ENCODE assay signal across 8 mouse cellular contexts in the genomic region with DNA sequence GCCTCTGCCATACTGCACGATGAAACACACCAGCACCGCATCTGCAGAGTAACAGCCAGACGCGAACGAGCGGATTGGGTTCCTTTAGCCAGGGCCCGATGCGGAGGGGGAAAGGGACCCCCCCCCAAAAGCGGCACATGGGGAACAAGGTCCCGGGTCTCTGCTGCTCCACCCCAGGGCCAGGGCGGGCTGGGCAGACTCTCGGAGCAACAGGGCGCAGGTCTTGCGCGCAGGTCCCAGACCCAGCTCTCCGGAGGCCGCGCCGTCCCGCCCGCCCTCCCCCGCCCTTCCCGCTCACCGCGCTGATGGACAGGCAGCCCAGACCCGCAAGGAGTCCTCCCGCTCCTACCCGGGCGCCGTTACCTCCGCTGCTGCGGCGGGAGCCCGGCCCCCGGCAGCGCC. TPM values are rescaled to one million over a fixed set of nuclear protein-coding genes. Genes with fewer than 3 reads are reported as not detected.
DNase-seq lines count a peak whose midpoint lies in the region; ATAC-seq and TF ChIP-seq lines count a peak whose summit lies in the region.

No protein-coding gene starts in this region.

- H3K9me3 ChIP-seq in heart, embryonic 14.5 days (ENCODE audit: control insufficient read depth, low read length) = no peaks in the 10 kb centered on the region
- H3K9me3 ChIP-seq in midbrain, postnatal 0 days (ENCODE audit: low read length) = no peaks in the 10 kb centered on the region

- under 1% methylated on average over 26 of the region's 36 CpGs for WGBS in heart, embryonic 14.5 days
- WGBS in midbrain, postnatal 0 days = 1% methylated on average over 21 of the region's 36 CpGs

- intact Hi-C loops in heart, postnatal 36 days (cut with DNase I) = loop anchor here (5.0 kb wide), 1 partner anchor 150 kb away; no protein-coding TSS in a partner anchor

- H3K9ac ChIP-seq in heart, embryonic 14.5 days (ENCODE audit: low read length) = peak overlapping the region; percentile 84
- H3K9ac ChIP-seq in midbrain, postnatal 0 days (replicated peaks; ENCODE audit: low read length, poor library complexity, severe bottlenecking) = peak overlapping the region; percentile 86

- peak; percentile 74; the same call in 1 of the 2 replicates for ATAC-seq in heart, embryonic 14.5 days (ENCODE audit: insufficient number of reproducible peaks, insufficient read depth, low FRiP score, low read depth)
- peak; percentile 32 for ATAC-seq in inflammation-experienced regulatory T-cells, adult 6 months
- peak; percentile 87 for ATAC-seq in midbrain, postnatal 0 days (ENCODE audit: low FRiP score)

- H3K27ac ChIP-seq in heart, embryonic 14.5 days (replicated peaks in 1 of 2; ENCODE audit: control insufficient read depth in 1 of 2, insufficient read depth in 1 of 2, low read depth in 2 of 2, low read length in 2 of 2) = no peak overlapping the region
- peak overlapping the region; percentile 92 for H3K27ac ChIP-seq in midbrain, postnatal 0 days (ENCODE audit: low read depth, low read length)

- H3K4me3 ChIP-seq in heart, embryonic 14.5 days (ENCODE audit: control insufficient read depth in 1 of 2, insufficient read depth in 1 of 2, low read depth in 1 of 2, low read length in 2 of 2) = peak overlapping the region; percentile 86 to 91
- H3K4me3 ChIP-seq in midbrain, postnatal 0 days (ENCODE audit: low read depth, low read length) = peak overlapping the region; percentile 82

- peak overlapping the region; percentile 92 for H3K4me2 ChIP-seq in heart, embryonic 14.5 days (ENCODE audit: low read length)
- peak overlapping the region; percentile 79 for H3K4me2 ChIP-seq in midbrain, postnatal 0 days (ENCODE audit: low read depth, low read length, poor library complexity, severe bottlenecking)

- no peak for DNase-seq in heart, postnatal 36 days
- DNase-seq in 416B (ENCODE audit: low read depth) = peak; percentile 39
- DNase-seq in embryo, embryonic 11.5 days (ENCODE audit: low read depth, low spot score) = peak; percentile 37
- no peak for DNase-seq in midbrain, postnatal 0 days (ENCODE audit: low spot score)
- no peak for DNase-seq in layer of hippocampus, adult 8-10 months (ENCODE audit: low spot score in 2 of 2)
- no peak for DNase-seq in cerebellum, postnatal 10 days

- TF ChIP-seq CTCF in midbrain, postnatal 0 days (IDR thresholded peaks at IDR 0.05) = no peak

- H3K4me1 ChIP-seq in heart, embryonic 14.5 days (ENCODE audit: control insufficient read depth in 2 of 2, insufficient read depth in 2 of 2, low read length in 2 of 2) = peaks cover 9 to 18% of the 10 kb centered on the region in 2 experiments
- peaks cover 8% of the 10 kb centered on the region; the same call in 1 of the 2 replicates for H3K4me1 ChIP-seq in midbrain, postnatal 0 days (ENCODE audit: insufficient read depth, low read length)

- H3K27me3 ChIP-seq in heart, embryonic 14.5 days (ENCODE audit: control insufficient read depth, insufficient read depth, low read length) = no peaks in the 10 kb centered on the region
- no peaks in the 10 kb centered on the region for H3K27me3 ChIP-seq in midbrain, postnatal 0 days (ENCODE audit: insufficient read depth, low read length)

- no peaks in the 10 kb centered on the region for H3K36me3 ChIP-seq in heart, embryonic 14.5 days (ENCODE audit: control insufficient read depth, insufficient read depth, low read length)
- no peaks in the 10 kb centered on the region for H3K36me3 ChIP-seq in midbrain, postnatal 0 days (ENCODE audit: insufficient read depth, low read length)

RNA-seq across cellular contexts. Expression of a gene that starts 0.4 kb away (rescaled TPM):
- 1.5 and 1.7 TPM in 2 replicates for polyA plus RNA-seq in heart, embryonic 14.5 days (2014; fragmentation: Nextera tagmentation; extraction: Ambion mirVana)
- under 1 TPM; 0.14 to 0.33 TPM for total RNA-seq in heart, postnatal 36 days (2021)
- polyA plus RNA-seq in inflammation-experienced regulatory T-cells, adult 6 months (2017; shearing (Covaris generic)) = under 1 TPM in 1 of 3 experiments, not detected in 2; 0.26 TPM
- total RNA-seq in midbrain, postnatal 0 days (2014; rRNA removed) = 10.6 and 12.0 TPM in 2 replicates
- polyA plus RNA-seq in midbrain, postnatal 0 days (2015; fragmentation: Nextera tagmentation; extraction: Ambion mirVana) = 13.0 and 13.4 TPM in 2 replicates
- 10 to 100 TPM; 13.5 to 17.6 (median 14.6) TPM for total RNA-seq in layer of hippocampus, adult 8-10 months (2022)

RNA-seq across cellular contexts. Expression of a gene that starts 15.3 kb away (rescaled TPM):
- polyA plus RNA-seq in heart, embryonic 14.5 days (2014; fragmentation: Nextera tagmentation; extraction: Ambion mirVana) = 49.6 and 50.2 TPM in 2 replicates
- 10 to 100 TPM; 34.0 to 39.3 TPM for total RNA-seq in heart, postnatal 36 days (2021)
- 10 to 100 TPM; 53.4 to 71.7 (median 60.8) TPM for polyA plus RNA-seq in inflammation-experienced regulatory T-cells, adult 6 months (2017; shearing (Covaris generic))
- 29.2 and 32.3 TPM in 2 replicates for total RNA-seq in midbrain, postnatal 0 days (2014; rRNA removed)
- 43.2 and 43.4 TPM in 2 replicates for polyA plus RNA-seq in midbrain, postnatal 0 days (2015; fragmentation: Nextera tagmentation; extraction: Ambion mirVana)
- total RNA-seq in layer of hippocampus, adult 8-10 months (2022) = 10 to 100 TPM; 40.0 to 50.0 (median 46.8) TPM

RNA-seq across cellular contexts. Expression of a gene that starts 40.1 kb away (rescaled TPM):
- 59.9 and 96.1 TPM in 2 replicates for polyA plus RNA-seq in heart, embryonic 14.5 days (2014; fragmentation: Nextera tagmentation; extraction: Ambion mirVana)
- total RNA-seq in heart, postnatal 36 days (2021) = 100 to 1,000 TPM; 292 to 300 TPM
- polyA plus RNA-seq in inflammation-experienced regulatory T-cells, adult 6 months (2017; shearing (Covaris generic)) = 10 to 100 TPM in 1 of 3 experiments, 1 to 10 TPM in 2; 9.0 to 11.8 (median 9.8) TPM
- 44.2 and 48.1 TPM in 2 replicates for total RNA-seq in midbrain, postnatal 0 days (2014; rRNA removed)
- polyA plus RNA-seq in midbrain, postnatal 0 days (2015; fragmentation: Nextera tagmentation; extraction: Ambion mirVana) = 13.7 and 13.8 TPM in 2 replicates
- 10 to 100 TPM; 27.7 to 42.7 (median 35.3) TPM for total RNA-seq in layer of hippocampus, adult 8-10 months (2022)

Comparison
In these comparisons a context has a peak if more than half of its experiments do, and no peak if none do; other contexts are left out.
1. ATAC-seq: peak in every context shown above with its lines; median percentile 87 in midbrain, postnatal 0 days; 74 in heart, embryonic 14.5 days; 32 in inflammation-experienced regulatory T-cells, adult 6 months.
2. DNase-seq: peak in 416B (single experiment) and embryo, embryonic 11.5 days (single experiment); none in heart, postnatal 36 days (0 of 2), midbrain, postnatal 0 days (single experiment), layer of hippocampus, adult 8-10 months (0 of 2) and cerebellum, postnatal 10 days (0 of 2).